Mouse (Mus musculus) heart, adult 11 months (tissue): ENCODE results near the gene Lef1.

ENCODE experiments used
- DNase-seq: peaks from one replicate; pipeline ENCODE4 v3.0.0; 2022

Gene Lef1

DNA sequence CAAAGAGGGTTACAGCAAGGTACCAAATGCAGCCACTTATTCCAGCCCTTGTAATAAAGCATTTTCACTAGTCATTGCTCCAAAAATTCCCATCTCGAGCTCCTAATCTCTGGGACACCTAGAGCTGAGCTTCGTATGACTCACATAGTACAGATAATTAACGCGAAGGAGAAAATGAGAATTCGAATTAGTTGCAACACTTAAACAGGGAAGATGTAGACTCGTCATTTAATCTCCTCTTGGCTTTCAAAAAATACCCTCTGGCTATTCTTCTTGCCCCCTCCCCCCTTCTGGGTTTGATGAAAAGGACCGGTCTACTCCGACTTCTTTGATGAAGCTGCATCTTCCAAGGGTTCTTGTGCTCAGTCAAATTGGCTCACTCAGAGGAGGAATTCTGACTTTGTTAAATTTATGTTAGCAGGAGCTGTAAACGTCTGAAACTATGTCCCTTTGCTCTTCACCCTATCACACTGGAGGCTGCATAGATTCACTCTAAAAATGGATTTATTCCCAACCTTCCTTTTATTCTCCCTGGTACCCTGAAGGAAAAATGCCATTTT lies 2.1 kb upstream of the Lef1 start:
- no peak for DNase-seq

DNA sequence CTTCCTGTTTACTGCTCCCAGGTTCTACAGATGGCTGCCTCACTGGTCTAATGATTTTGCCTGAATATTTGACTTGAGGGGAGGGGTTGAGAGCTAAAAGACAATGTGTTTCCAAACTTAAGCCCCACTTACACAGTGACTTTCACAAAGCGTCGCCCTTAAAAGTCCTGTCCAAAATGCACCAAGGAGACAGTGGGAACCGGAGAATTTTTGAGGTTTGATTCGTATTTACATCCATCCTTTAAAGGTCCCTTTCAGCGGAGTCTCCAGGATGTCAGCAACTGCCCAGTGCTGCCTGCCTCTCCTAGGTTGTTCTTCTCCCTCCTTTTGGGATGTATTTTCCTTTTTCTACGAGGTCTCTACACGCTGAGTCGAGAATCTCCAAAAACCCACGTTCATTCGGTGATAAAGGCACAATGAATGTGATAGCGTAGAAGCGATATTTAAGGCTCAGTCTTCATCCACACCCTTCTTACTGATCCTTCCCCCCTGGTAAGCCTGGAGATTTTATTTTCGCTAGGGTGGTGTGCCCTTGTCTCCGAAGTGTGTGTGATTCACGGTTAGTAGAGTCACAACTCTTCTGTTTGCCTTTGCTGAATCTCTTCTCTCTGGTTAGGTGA lies 1.1 kb upstream of the Lef1 start:
- peak; percentile 46 for DNase-seq

- DNase-seq: peak; percentile 31
Measured at GRCm38 (mm10) chr3:131109686-131110070, 593 bp upstream of the Lef1 start.

GRCm38 (mm10) chr3:131111151-131111850 lies 1.0 kb downstream of the Lef1 start:
- peak; percentile 88 for DNase-seq

DNA sequence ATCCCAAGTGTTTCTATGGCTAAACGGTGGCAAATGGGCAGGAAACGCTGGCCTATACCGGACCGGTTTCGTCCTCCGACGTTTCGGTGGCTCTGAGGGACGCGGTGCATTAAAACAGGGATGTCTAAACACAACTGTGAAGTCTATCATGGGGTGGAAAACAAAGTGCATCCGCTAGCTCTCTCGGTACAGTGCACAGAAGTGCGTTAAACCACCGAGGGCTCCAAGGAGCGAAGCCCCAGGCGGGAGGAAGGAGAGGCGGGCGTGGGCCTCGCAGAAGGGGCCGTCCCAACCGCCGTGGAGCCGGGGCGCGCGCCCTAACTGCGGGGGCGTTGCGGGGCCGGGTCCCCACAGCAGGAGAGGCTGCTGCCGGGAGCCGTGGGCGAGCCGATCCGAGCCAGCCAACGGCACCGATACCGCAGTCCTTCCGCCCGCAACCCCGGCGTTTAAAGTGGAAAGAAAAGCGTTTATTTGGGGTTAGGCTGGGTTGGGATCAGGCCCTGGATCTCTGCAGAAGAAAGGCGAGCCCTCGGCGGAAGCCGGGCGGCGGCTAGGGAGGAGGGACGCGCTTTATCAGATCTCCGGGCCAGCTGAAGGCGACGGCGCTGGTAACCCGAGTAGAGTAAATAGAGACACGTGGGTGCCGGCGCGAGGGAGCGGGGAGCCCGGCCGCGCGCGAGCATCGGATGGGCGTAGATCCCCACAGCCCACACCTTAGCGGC lies 1.7 kb downstream of the Lef1 start:
- DNase-seq: peak; percentile 89

GRCm38 (mm10) chr3:131112573-131112955 lies 2.3 kb downstream of the Lef1 start:
- no peak for DNase-seq

GRCm38 (mm10) chr3:131113029-131113428 lies 2.8 kb downstream of the Lef1 start:
- DNase-seq: peak; percentile 82

DNA sequence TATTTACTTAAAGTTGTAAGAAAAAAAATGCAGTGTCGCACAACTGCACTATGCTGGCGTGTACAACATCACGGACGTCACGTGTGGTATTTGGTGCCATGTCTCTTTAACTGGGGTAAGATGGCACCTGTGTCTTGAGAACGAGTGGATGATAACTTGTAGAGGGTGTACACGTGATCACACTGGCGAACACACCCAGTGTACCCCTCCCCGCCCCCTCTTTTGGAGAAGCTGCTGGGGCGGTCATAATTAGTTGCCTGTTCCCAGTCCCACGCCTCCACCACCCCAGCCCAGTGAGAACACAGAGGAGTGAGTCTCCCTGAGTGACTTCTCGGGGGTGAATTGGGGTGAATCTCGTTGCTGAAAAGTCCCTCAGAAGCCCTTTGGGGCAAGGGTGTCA lies 5.8 kb downstream of the Lef1 start:
- DNase-seq: peak; percentile 79

DNA sequence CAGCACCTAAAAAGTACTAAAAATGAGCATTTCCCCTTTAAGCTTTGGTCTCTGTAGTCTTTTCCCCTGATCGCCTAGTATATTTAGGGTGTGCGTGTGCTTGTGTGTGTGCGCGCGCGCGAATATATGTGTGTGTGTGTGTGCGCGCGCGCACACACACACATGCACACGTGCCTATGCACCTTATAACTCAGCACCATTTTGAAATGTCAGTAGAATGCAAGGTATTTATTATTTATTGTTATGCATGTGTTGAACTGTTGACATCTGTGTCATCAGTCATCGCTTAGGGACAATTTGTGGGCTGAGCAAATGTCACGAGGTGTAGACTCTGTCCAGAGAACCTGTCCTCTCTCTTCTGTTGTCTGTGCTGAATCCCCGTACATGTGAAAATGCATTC lies 7.1 kb downstream of the Lef1 start:
- no peak for DNase-seq

- DNase-seq: no peak
Measured at GRCm38 (mm10) chr3:131117883-131118282, 7.6 kb downstream of the Lef1 start.

GRCm38 (mm10) chr3:131119435-131119834 lies 9.2 kb downstream of the Lef1 start:
- DNase-seq: no peak

GRCm38 (mm10) chr3:131123501-131123900 lies 13.2 kb downstream of the Lef1 start:
- DNase-seq: no peak

DNA sequence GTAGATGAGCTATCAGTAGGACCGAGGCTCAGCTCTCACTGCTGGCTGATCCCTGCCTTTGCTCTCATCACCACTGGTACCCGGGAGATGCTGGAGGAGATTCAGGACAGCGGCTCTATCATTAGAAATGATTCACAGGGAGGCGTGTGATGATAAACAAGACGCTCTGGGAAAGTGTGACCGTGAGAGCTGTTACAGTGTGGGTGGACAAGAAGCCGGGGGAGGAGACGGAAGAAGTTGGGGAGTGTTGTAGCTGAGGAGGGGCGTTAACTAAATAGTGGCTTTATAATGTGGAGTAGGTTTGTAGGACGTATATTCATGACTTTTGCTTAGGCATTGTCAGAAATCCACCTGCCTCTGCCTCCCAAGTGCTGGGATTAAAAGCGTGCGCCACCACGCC lies 15.6 kb downstream of the Lef1 start:
- no peak for DNase-seq

DNA sequence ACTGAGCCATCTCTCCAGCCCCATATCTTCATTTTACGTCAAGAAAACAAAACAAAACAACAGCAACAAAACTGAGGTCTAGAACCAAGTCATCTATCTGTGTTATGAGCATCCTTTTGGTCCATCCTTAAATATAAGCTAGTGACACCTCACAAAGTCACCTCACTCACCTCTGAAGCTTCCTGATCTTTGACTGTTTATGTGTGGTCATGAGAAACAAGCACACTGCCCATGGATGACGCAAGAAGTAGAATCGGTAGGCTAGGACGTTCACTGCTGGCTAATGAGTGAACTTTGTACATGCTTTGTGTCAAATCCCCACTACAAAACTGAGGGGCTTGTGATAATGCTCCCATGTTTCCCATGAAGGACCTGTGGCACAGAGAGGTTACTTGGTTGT lies 16.2 kb downstream of the Lef1 start:
- DNase-seq: no peak

DNA sequence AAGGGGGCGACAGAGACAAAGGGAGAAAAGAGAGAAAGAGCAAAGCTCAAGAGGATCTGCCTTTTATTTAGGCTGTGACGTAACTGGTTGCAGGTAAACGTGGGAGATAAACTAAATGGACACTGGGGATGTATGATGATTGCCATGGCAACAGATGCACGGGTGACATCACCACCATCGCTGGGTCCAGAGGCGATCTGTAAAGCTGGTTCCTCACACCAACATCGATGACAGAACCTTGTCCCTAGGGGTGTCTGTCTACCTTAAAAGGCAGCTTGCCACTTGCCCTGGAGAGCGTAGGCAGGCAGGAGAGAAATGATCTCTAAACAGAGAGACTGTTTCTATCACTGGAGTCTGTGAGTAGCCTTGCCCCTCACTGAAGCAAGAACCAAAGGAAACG lies 23.7 kb downstream of the Lef1 start:
- DNase-seq: no peak

- no peak for DNase-seq
Measured at GRCm38 (mm10) chr3:131135434-131135833, 25.2 kb downstream of the Lef1 start.

GRCm38 (mm10) chr3:131136455-131136854 lies 26.2 kb downstream of the Lef1 start:
- peak; percentile 89 for DNase-seq

DNA sequence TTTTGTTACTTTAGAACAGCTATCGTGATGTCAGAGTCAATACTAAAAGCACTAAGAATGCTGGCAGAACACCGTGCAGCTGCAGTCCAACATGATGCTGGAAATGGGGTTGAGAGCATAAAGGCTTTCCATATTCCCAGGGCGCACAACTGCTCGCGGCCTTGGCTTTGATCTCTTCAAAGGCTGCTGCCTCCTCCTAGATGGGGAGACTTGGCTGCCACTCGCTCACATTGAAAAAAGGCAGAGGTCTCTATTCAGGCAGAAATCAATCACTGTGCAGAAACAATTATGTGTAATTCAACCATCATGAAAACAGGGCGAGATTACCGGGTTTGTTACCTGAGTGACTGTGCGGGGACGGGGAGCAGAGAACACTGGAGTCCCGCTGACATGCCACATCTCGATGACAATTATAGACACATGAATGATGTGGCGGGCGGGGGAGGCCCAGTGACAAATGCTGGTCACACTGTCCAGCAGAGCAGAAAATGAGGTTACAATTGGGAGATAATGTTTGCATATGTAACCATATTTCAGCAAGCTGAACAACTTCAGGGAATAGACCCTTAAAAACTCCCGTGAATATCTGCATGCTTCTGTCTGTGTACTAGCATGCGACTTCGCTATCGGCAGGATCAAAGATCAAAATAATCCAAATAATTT lies 27.0 kb downstream of the Lef1 start:
- no peak for DNase-seq

DNA sequence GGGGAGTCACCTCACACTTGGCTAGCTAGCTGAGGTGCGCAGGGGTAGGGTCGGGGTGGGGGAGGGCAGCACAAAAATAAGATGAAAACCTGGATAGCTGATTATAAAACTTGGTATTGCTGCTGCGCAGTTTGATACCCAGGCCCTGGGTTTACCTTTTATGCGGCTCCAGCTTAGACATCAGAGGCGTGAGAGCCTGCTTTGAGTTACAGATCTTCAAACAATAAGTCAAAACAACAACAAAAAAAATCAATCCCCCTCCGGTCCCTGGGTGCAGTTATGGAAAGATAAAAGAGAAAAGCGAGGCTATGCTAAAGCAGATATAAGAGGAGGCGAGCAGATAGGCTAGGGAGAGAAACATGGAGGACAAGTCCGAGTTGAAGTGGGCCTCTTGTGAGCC lies 28.0 kb downstream of the Lef1 start:
- no peak for DNase-seq

DNA sequence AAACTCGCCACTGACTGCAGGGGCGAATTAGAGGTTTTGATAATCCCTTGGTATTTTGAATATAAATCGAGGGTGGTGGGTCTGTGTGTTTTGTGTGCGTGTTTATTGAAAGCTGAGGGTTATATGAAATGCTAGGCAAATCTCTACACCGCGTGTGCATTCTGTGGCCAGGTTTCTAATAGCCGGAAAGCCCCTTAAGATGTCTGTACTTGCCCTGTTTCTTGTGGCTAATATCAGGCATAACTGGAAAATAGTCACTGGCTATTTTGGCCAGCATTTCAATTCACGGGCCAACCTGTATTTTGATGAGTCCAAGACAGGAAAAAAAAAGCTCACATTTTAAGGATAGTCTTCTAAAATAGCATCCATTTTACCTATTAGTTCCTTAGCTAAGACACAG lies 28.5 kb downstream of the Lef1 start:
- no peak for DNase-seq

- DNase-seq: peak; percentile 86
Measured at GRCm38 (mm10) chr3:131139345-131140090, 29.2 kb downstream of the Lef1 start.

- DNase-seq: no peak
Measured at GRCm38 (mm10) chr3:131140091-131140462, 29.8 kb downstream of the Lef1 start.

DNA sequence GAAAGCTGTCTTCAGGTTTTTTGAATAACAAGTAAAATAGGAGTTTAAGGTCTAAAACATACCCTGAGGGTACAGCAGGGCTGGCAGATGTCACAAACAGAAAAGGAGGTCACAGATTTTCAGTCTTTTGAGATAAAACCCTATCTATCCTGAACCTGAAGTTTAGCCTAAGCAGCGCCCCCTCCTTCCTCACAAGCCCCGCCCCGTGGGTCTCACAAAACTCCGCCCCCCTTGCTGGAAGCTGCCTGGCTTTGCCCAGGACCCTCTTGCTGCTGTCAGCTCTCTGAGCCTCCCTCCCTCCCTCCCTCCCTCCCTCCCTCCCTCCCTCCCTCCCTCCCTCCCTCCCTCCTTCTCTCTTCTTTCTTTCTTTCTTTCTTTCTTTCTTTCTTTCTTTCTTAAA lies 31.3 kb downstream of the Lef1 start:
- DNase-seq: peak; percentile 44
